Mouse (Mus musculus): ENCODE data around the gene Hydin.
"Not testable (repeated sequence)": the region's sequence is repeated elsewhere in the genome, so short reads cannot be mapped to it uniquely, and the experiment has no call there.

Hydin gene

GRCm38 (mm10) chr8:110266741-110267140 lies at the start of gene Hydin:
Gene Hydin (plus strand): TSS chr8:110266977.
- DNase-seq: peak; percentile 91 to 93

- DNase-seq: peak in 1 of 2 experiments; percentile 6
Observed at GRCm38 (mm10) chr8:110217198-110217597, 49.6 kb upstream of the Hydin start.

DNA sequence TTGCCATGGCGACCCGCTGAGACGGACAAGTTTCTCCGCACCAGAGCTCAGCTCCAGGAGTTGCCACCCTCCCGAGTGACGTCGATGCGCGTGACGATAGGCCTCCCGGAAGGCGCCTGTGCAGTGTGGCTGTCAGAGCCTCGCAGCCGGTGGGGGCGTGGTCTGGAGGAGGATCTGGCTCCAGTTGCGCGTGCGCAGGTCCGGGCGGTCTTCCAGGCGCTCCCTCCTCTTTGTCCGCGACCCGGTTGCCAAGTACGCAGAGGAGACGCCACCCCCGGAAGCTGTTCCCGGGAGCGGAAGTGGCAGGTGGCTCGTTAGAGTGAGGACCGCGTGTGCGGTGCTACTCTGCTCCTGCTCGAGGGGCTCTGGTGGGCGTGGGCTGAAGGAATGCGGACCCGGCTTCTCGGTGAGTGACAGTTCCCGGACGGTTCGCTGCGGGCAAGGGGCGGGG lies 49.1 kb upstream of the Hydin start:
- DNase-seq: peak; percentile 100

GRCm38 (mm10) chr8:110218511-110218910 lies 48.3 kb upstream of the Hydin start:
- no peak for DNase-seq

GRCm38 (mm10) chr8:110220936-110221335 lies 45.8 kb upstream of the Hydin start:
- DNase-seq: no peak

GRCm38 (mm10) chr8:110230803-110231202 lies 36.0 kb upstream of the Hydin start:
- DNase-seq: peak in 1 of 2 experiments; percentile 12

DNA sequence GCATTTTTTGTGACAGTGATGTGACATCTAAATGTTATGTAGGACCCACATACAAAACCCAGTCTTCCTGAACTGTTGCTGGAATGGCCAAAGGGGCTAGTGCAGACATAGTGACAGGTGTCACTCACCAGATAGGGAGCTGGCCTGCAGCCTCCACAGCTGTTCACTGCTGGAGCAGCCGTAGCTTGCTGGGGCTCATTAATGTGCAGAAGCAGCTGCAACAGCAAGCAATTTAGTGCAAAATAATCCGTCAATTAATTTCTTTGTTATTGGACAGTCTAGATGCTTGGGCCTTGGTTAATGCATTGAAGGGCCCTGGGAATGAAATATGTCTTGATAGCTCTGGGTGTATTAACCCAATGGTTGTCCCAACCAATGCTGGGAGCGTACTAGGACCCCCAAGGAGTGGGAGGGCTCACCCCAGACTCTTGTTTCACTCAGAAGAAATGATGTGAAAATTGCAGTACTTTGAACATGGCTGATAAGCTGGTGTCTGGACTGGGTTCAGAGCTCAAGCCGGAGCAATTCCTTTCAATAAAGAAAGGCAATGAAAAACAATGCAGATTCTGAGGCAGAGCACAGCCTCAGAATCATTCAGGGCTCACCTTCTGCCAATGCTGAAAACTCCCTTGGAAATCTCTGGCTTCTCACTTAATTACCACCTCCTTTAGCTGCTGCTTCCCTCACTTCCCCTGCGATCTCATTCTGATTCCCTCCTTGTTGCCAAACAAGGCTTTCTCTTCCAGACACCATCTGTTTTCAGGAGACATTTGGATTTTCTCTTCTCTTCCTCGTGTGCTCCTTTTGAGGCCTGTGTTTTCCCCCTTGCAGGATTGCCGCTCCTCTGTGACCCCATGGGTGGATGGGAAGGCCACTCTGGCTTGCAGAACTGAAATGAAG lies 24.2 kb upstream of the Hydin start:
- DNase-seq: no peak

DNA sequence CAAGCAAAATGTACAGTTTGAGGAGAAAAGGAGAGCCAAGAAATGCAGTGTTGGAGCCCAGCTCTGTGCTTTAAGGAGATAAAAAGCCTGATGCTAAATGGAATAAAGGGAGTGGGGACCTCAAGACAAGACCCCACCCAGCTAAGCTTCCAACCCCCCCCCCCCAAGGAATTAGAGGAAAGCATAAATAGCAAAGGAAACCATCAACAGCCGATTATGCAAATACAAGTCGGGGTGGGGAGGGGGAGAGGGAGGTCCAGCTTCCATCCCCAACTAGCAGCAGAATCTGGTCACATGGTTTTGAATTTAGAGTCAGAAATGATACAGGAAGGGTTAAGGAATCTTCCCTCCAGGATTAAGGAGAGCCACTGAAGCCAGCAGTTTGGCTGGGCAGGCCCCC lies 22.2 kb upstream of the Hydin start:
- DNase-seq: no peak

- no peak for DNase-seq
Observed at GRCm38 (mm10) chr8:110247238-110247637, 19.5 kb upstream of the Hydin start.

DNA sequence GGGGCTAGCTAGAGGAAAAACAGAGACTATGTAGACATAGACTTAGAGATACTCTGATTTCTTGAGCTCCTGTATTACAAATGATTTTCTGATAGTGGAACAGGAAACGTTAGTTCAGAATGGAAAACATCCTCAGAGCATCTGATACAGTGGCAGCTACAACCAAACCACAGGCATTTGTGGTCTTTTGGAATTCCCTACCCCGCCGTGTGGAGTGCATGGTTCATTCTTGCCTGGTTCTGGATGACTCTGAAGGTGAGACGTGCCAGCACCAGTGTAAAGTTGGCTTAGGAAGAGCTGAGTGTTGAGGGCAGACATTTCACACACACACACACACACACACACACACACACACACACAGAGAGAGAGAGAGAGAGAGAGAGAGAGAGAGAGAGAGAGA lies 12.8 kb upstream of the Hydin start:
- DNase-seq: no peak

DNA sequence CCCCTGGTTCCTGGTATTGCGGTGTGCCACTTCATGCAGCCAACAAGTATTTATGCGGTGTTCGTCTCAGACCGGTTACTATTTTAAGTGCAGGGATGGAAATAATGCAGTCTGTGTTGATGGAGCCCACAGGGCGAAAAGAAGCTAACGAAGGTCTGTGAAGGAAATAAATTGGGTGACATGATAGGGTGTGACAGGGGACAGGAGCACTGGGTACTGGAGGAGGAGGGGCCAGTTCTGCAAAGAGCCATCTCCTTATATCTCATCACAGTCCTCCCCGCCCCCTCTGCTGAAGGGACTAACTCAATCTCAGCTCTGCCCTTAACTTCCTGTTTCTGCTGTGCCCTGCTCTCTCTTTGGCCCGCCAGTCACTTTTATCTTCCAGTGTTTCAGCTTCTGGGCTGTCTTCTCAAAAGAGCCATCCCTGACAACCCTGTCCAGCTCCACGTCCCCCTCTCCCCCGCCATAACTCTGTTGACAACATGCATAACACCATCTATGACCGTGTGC lies 926 bp upstream of the Hydin start:
- no peak for DNase-seq

DNA sequence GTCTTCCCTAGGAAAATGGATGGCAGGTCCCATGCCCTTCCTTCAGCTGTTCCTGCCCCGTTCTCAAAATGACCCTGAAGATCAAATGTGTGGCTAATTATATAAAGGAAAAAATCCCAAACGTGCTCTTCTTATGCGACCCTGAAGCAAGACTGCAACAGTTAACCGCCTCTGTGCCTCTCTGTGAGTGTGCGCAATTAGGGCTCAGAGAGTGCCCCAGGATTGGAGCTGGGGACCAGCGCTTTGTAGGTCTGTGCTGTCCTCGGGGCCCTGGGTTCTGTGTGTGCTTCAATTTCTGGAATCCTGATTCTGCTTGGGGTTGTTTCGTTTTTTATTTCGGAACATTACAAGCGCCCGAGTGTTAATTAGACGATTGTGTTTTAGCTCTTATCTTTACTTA lies 491 bp downstream of the Hydin start:
- no peak for DNase-seq

- DNase-seq: no peak
Observed at GRCm38 (mm10) chr8:110270659-110271058, 3.9 kb downstream of the Hydin start.

- DNase-seq: no peak
Observed at GRCm38 (mm10) chr8:110273394-110273793, 6.6 kb downstream of the Hydin start.

DNA sequence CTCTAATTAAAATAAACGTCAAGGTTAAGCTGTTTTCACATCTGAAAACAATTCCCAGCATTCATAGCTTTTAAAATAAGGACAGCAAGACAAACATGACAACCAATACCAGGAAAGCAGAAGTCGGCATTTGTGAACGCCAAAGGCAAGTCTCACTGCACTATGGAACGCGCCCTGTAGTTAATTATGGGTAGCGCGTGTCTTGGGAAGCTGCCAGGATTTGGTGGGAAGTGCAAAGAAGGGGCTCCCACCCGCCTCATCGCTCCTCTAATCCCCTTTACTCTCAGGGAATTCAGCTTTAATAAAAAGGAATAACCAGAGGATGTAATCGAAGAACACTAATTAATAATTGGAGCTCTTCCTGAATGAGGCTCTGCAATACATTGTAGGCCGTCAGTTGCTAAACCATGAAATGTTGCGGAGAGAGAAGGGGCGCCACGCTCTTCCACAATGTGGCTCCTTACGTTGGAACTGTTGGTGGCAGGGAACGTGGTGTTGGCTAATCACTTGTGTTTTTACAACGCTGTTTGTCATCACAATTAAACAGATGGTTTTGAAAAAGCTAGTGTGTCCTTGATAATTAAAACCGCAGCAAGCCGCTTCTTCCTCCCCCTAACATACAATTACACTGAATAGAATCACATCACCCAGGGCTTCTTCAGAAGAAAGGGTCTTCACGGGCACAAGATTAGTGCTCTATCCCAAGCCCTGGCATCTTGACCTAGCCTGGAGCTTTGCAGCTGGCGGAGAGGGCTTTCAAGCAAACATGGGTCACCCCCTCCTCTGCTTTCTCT lies 8.9 kb downstream of the Hydin start:
- DNase-seq: no peak

- no peak for DNase-seq
Observed at GRCm38 (mm10) chr8:110276259-110276560, 9.4 kb downstream of the Hydin start.

GRCm38 (mm10) chr8:110312715-110313114 lies 45.9 kb downstream of the Hydin start:
- DNase-seq: no peak

- no peak for DNase-seq
Observed at GRCm38 (mm10) chr8:110315826-110316225, 49.0 kb downstream of the Hydin start.

- DNase-seq: no peak
Observed at GRCm38 (mm10) chr8:110319586-110319985, 52.8 kb downstream of the Hydin start.

DNA sequence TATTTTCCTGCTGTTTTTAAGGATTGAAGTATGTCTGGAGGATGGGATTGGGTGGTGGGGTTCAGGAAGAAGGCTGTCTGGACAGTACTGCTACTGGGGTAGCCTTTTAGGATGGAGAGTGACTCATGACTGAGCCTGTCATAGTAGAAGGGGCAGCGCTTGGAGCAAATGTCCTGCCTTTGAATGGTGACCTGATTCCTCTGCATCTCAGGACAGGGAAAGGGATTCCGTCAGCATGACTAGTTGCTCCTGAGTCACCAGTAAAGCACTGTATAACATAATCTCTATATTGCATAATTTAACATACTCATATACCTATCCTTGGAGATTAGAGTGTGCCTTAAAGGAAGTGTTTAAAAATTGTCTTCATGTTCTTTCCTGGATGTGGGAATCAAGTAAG lies 54.7 kb downstream of the Hydin start:
- no peak for DNase-seq

- DNase-seq: no peak
Observed at GRCm38 (mm10) chr8:110323981-110324574, 57.3 kb downstream of the Hydin start.

DNA sequence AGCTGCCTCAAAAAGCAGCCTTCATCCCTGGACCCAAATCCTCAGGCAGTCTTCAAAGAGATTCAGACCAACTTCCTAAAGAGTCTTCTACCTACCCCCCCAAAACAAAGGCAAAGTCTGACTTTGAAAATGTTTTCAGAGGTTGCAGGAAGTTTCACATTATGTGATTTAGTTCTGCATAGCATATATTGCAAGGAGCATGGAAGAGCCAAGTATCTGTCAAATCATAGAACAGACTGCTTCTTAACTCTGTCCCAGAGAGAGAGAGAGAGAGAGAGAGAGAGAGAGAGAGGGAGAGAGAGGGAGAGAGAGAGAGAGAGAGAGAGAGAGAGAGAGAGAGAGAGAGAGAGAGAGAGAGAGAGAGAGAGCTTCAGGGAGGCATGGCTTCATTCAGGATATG lies 60.3 kb downstream of the Hydin start:
- DNase-seq: not testable (repeated sequence)

GRCm38 (mm10) chr8:110333376-110333775 lies 66.6 kb downstream of the Hydin start:
- DNase-seq: no peak

Data from kidney, postnatal 4 days (tissue).